Mouse (Mus musculus): ENCODE data around the gene Tbrg1.
A peak's percentile ranks its signal among the peaks of the same experiment; 100 is the strongest.

Tbrg1 gene

GRCm38 (mm10) chr9:37653836-37654235 lies 3.3 kb downstream of the Tbrg1 start:
- Histone ChIP-seq H3K36me3 (ENCODE audit: control insufficient read depth, insufficient read depth, low read length, poor library complexity, severe bottlenecking) (peaks cover 6% of the 10 kb centered on the region; the same call in 1 of the 2 replicates), H3K27me3 (ENCODE audit: control insufficient read depth, insufficient read depth, low read length, poor library complexity, severe bottlenecking) (no peaks in the 10 kb centered on the region)
- no peak for DNase-seq (ENCODE audit: low read depth, low spot score)

DNA sequence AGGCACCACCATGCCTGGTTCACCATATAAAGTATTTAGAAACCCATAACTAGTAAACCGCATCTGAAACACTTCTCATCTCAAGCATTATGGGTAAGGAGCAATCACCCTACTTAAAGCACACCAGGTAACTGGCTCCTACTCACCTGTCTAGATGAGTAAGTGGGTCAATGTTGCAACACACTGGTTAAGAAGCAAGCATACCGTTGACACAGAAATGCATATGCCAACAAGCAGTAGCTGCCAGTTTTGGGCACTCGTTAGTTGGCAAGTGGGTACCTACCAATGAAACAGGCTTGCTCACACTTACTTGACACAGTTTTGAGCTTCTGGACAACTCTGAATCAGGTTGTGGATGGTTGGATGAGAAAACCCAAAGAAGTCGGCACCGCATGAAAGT lies 6.5 kb downstream of the Tbrg1 start:
- H3K27me3 ChIP-seq (ENCODE audit: control insufficient read depth, insufficient read depth, low read length, poor library complexity, severe bottlenecking), result no peaks in the 10 kb centered on the region
- peaks cover 9% of the 10 kb centered on the region; the same call in 1 of the 2 replicates for H3K36me3 ChIP-seq (ENCODE audit: control insufficient read depth, insufficient read depth, low read length, poor library complexity, severe bottlenecking)
- no peak for DNase-seq (ENCODE audit: low read depth, low spot score)

GRCm38 (mm10) chr9:37646246-37646645 lies 10.9 kb downstream of the Tbrg1 start:
- no peak for DNase-seq (ENCODE audit: low read depth, low spot score)
- no peaks in the 10 kb centered on the region for H3K27me3 ChIP-seq (ENCODE audit: control insufficient read depth, insufficient read depth, low read length, poor library complexity, severe bottlenecking)
- H3K36me3 ChIP-seq (ENCODE audit: control insufficient read depth, insufficient read depth, low read length, poor library complexity, severe bottlenecking), result peaks cover 12% of the 10 kb centered on the region

- Histone ChIP-seq H3K27me3 (ENCODE audit: control insufficient read depth, insufficient read depth, low read length, poor library complexity, severe bottlenecking) (no peaks in the 10 kb centered on the region), H3K36me3 (ENCODE audit: control insufficient read depth, insufficient read depth, low read length, poor library complexity, severe bottlenecking) (peaks cover 7% of the 10 kb centered on the region; the same call in 1 of the 2 replicates)
- no peak for DNase-seq (ENCODE audit: low read depth, low spot score)
These were observed 18.4 kb downstream of the Tbrg1 start for GRCm38 (mm10) chr9:37638721-37639120.

GRCm38 (mm10) chr9:37636800-37637542 lies 20.1 kb downstream of the Tbrg1 start:
- H3K27me3 ChIP-seq (ENCODE audit: control insufficient read depth, insufficient read depth, low read length, poor library complexity, severe bottlenecking), result no peaks in the 10 kb centered on the region
- peaks cover 4% of the 10 kb centered on the region; the same call in 1 of the 2 replicates for H3K36me3 ChIP-seq (ENCODE audit: control insufficient read depth, insufficient read depth, low read length, poor library complexity, severe bottlenecking)
- DNase-seq (ENCODE audit: low read depth, low spot score), result no peak

- DNase-seq (ENCODE audit: low read depth, low spot score), result peak; percentile 61
- H3K27me3 ChIP-seq (ENCODE audit: control insufficient read depth, insufficient read depth, low read length, poor library complexity, severe bottlenecking), result no peaks in the 10 kb centered on the region
- peaks cover 3% of the 10 kb centered on the region; the same call in 1 of the 2 replicates for H3K36me3 ChIP-seq (ENCODE audit: control insufficient read depth, insufficient read depth, low read length, poor library complexity, severe bottlenecking)
These were observed 20.8 kb downstream of the Tbrg1 start for GRCm38 (mm10) chr9:37636335-37636734.

GRCm38 (mm10) chr9:37634269-37634668 lies 22.8 kb downstream of the Tbrg1 start:
- no peaks in the 10 kb centered on the region for H3K27me3 ChIP-seq (ENCODE audit: control insufficient read depth, insufficient read depth, low read length, poor library complexity, severe bottlenecking)
- no peak for DNase-seq (ENCODE audit: low read depth, low spot score)
- H3K36me3 ChIP-seq (ENCODE audit: control insufficient read depth, insufficient read depth, low read length, poor library complexity, severe bottlenecking), result peaks cover 4% of the 10 kb centered on the region; the same call in 1 of the 2 replicates

GRCm38 (mm10) chr9:37632305-37632704 lies 24.8 kb downstream of the Tbrg1 start:
- DNase-seq (ENCODE audit: low read depth, low spot score), result no peak
- Histone ChIP-seq H3K36me3 (ENCODE audit: control insufficient read depth, insufficient read depth, low read length, poor library complexity, severe bottlenecking) (peaks cover 4% of the 10 kb centered on the region; the same call in 1 of the 2 replicates), H3K27me3 (ENCODE audit: control insufficient read depth, insufficient read depth, low read length, poor library complexity, severe bottlenecking) (no peaks in the 10 kb centered on the region)

- H3K36me3 ChIP-seq (ENCODE audit: control insufficient read depth, insufficient read depth, low read length, poor library complexity, severe bottlenecking), result peaks cover 6% of the 10 kb centered on the region; the same call in 1 of the 2 replicates
- DNase-seq (ENCODE audit: low read depth, low spot score), result no peak
- no peaks in the 10 kb centered on the region for H3K27me3 ChIP-seq (ENCODE audit: control insufficient read depth, insufficient read depth, low read length, poor library complexity, severe bottlenecking)
These were observed 27.2 kb downstream of the Tbrg1 start for GRCm38 (mm10) chr9:37629941-37630340.

GRCm38 (mm10) chr9:37628581-37628980 lies 28.5 kb downstream of the Tbrg1 start:
- H3K36me3 ChIP-seq (ENCODE audit: control insufficient read depth, insufficient read depth, low read length, poor library complexity, severe bottlenecking), result peaks cover 7% of the 10 kb centered on the region; the same call in 1 of the 2 replicates
- H3K27me3 ChIP-seq (ENCODE audit: control insufficient read depth, insufficient read depth, low read length, poor library complexity, severe bottlenecking), result no peaks in the 10 kb centered on the region
- DNase-seq (ENCODE audit: low read depth, low spot score), result no peak

DNA sequence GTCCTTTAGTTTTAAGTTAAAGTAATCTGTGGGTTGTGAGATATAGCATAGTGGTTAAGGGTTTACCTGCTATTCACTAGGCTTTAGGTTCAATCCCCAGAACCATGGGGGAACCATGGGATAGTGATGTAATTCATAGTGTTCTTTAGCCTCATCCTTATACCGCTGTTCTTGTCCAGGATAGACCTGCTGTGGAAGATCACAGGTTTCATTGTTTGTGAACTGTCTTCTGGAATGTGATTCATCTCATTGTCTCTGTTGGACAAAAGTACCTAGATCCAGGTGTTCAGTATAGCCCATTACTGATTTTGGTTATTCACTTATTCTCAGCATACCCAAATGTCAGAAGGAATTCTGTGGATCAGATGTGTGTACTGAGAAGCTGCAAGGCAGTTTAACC lies 29.8 kb downstream of the Tbrg1 start:
- Histone ChIP-seq H3K36me3 (ENCODE audit: control insufficient read depth, insufficient read depth, low read length, poor library complexity, severe bottlenecking) (peaks cover 5% of the 10 kb centered on the region; the same call in 1 of the 2 replicates), H3K27me3 (ENCODE audit: control insufficient read depth, insufficient read depth, low read length, poor library complexity, severe bottlenecking) (no peaks in the 10 kb centered on the region)
- DNase-seq (ENCODE audit: low read depth, low spot score), result no peak

DNA sequence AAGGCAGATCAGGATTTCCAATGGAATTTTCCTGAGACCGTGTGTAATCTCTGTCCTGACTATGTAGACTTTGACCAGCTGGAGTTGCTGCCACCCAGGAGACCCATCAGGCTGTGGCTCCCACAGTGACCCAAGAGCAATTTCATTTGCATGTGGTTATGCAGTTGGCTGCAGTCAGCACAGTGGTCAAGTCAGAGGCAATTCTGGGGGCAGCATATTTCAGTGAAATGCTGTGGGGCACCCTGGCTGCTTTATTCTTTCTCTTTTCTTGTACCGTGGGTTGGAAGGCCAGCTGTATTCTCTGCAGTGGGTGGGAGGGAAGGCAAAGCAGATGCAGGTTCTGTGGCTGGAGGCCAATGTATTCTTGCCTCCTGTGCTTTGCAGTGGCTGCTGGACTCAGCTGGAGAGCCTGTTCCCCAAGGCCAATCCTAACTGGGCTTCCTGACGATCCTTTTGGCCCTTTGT lies 31.0 kb downstream of the Tbrg1 start:
- Histone ChIP-seq H3K27me3 (ENCODE audit: control insufficient read depth, insufficient read depth, low read length, poor library complexity, severe bottlenecking) (no peaks in the 10 kb centered on the region), H3K36me3 (ENCODE audit: control insufficient read depth, insufficient read depth, low read length, poor library complexity, severe bottlenecking) (peaks cover 4% of the 10 kb centered on the region; the same call in 1 of the 2 replicates)
- DNase-seq (ENCODE audit: low read depth, low spot score), result no peak

- DNase-seq (ENCODE audit: low read depth, low spot score), result no peak
- peaks cover 4% of the 10 kb centered on the region; the same call in 1 of the 2 replicates for H3K36me3 ChIP-seq (ENCODE audit: control insufficient read depth, insufficient read depth, low read length, poor library complexity, severe bottlenecking)
- no peaks in the 10 kb centered on the region for H3K27me3 ChIP-seq (ENCODE audit: control insufficient read depth, insufficient read depth, low read length, poor library complexity, severe bottlenecking)
These were observed 31.5 kb downstream of the Tbrg1 start for GRCm38 (mm10) chr9:37625641-37626040.

- DNase-seq (ENCODE audit: low read depth, low spot score), result peak; percentile 27
- H3K36me3 ChIP-seq (ENCODE audit: control insufficient read depth, insufficient read depth, low read length, poor library complexity, severe bottlenecking), result peaks cover 4% of the 10 kb centered on the region; the same call in 1 of the 2 replicates
- H3K27me3 ChIP-seq (ENCODE audit: control insufficient read depth, insufficient read depth, low read length, poor library complexity, severe bottlenecking), result no peaks in the 10 kb centered on the region
These were observed 32.0 kb downstream of the Tbrg1 start for GRCm38 (mm10) chr9:37625129-37625528.

DNA sequence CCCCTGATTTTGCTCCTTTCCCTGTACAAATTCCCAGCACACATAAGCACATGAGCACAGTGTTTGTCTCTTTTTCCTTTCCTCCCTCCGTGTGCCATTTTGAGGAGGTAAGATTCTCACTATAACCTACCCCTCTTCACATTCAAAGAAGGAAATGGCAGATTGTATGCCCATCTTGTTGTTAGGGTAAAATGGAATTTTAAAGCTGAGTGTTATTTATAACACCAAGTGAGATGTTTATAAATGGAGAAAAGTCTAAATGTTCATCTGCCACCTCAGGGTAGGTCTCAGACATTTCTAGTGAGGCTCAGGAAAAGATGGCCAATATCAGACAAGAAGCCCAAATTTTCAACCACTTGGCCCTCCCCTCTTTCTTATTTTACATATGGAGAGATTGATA lies 32.6 kb downstream of the Tbrg1 start:
- peaks cover 5% of the 10 kb centered on the region; the same call in 1 of the 2 replicates for H3K36me3 ChIP-seq (ENCODE audit: control insufficient read depth, insufficient read depth, low read length, poor library complexity, severe bottlenecking)
- no peak for DNase-seq (ENCODE audit: low read depth, low spot score)
- H3K27me3 ChIP-seq (ENCODE audit: control insufficient read depth, insufficient read depth, low read length, poor library complexity, severe bottlenecking), result no peaks in the 10 kb centered on the region
